Mouse (Mus musculus): ENCODE results near the gene Gm2012.
"Not testable (repeated sequence)": the region's sequence is repeated elsewhere in the genome, so short reads cannot be mapped to it uniquely, and the experiment has no call there.

Gene Gm2012

GRCm38 (mm10) chrX:26231255-26231654, at the start of gene Gm2012:
Gene Gm2012, minus strand, starts transcription at chrX:26231355.
- not testable (repeated sequence) for DNase-seq (ENCODE audit: low spot score)

GRCm38 (mm10) chrX:26159146-26159545, 72.0 kb downstream of the Gm2012 start:
- DNase-seq (ENCODE audit: low spot score), result not testable (repeated sequence)

Data from ovary, postnatal 10 days (tissue).